Mouse (Mus musculus) layer of hippocampus, postnatal 36 days (tissue): Measurements from ENCODE around the gene Atp6v1e2. TPM values are rescaled to one million over a fixed set of nuclear protein-coding genes. Genes with fewer than 3 reads are reported as not detected.

ENCODE experiments used
- DNase-seq, 2 experiments: peaks; one replicate each; pipeline ENCODE4 v3.0.0; 2022
- total RNA-seq, 2 experiments: library from RNA; stranded (reverse); gene quantifications; 2 replicates each; pipeline ENCODE4 v1.2.3; 2021

Gene Atp6v1e2
- total RNA-seq, 2 experiments from 2014 or later = not detected

DNA sequence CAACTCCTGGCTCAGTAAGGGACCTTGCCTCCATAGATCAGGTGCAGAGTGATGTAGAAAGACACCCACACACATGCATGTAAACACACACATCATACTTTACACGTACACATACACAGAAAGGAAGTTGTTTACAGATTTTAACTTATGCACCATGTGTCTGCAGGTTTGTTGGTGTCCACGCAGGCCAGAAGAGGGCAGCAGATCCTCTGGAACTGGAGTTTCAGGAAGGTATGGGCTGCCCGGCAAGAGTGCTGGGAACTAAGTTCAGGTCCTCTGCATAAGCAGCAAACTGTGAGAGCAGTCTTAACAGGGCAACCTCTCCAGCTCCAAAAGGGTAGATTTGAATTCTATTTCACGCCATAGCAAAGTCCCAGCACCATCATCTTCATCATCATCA, 32.2 kb downstream of the Atp6v1e2 start:
- DNase-seq = no peak

DNA sequence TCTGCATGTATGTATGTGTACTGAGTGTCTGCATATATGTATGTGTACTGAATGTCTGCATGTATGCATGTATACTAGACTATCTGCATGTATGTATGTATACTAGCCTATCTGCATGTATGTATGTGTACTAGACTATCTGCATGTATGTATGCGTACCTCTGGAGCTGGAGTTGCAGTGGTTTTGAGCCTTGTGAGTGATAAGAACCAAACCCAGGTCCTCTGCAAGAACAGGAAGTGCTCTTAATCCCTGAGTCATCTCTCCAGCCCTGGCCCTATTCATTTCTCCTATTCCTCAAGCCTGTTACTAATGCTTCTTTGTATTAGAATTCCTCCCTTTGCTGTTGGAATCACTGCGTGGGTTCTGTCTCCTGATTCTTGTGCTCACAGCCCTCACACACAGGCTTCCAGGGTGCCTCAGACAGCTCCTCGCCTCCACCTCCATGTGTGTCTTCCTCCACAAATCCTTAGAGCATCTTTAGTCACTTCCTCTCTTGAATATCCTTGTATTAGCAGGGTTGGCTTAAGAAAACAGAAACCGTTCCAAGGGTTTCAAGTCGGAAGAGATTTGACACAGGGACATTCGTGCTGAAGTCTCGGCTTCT, 34.6 kb downstream of the Atp6v1e2 start:
- no peak for DNase-seq

DNA sequence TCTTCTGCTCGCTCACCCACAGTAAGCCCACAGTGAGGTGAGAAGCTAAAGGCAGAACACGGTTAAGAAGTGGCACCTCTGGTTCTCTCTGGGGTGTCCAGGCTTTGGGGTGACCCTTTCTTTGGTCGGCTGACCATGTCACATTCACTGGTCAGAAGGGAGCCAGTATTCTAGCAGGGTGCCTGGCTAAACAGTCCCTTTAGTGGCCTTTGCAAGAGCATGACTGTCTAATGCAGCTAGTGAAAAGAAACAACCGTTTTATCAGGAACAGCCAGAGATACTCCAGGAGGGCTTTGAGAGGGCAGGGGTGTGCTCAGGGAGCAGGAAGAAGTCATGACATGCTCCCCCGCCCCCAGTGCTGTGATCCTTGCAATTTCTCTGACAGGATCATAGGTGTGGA, 36.4 kb downstream of the Atp6v1e2 start:
- no peak for DNase-seq

DNA sequence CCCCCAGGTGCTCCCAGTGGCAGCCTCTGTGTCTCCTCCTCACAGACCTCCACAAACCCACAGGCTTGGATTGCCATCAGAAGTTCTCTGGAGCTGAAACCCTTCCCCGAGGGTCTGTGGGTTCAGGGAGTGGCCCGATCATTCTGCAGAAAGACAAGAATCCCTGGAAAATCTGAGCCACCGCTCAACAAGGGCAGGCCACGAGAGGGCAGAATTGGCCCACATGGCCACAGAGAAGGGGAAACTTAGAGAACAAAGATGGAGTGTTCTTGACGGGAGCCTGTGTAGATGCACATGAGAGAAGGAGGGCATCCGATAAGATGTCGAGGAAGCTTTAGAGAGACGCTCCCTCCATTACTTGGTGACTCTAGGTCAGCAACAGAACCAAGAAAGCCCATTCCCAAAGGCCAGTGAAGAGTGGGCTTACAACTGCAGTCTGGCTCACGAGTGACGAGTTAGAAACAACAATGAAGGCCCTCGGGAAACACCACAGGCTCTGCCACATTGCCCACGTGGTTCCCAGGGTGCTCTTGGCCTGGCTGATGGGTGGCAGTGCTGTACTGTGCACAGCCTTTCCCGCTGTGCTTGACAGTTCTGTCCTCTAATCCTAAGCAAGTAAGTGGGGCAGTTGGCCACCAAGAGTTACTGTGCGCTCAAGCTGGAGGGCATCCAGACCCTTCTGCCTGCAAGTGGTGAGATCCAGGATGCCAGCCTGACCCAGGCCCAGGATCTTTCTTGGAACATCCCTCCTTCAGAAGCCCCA, 37.8 kb downstream of the Atp6v1e2 start:
- peak; percentile 34 to 47 for DNase-seq

DNA sequence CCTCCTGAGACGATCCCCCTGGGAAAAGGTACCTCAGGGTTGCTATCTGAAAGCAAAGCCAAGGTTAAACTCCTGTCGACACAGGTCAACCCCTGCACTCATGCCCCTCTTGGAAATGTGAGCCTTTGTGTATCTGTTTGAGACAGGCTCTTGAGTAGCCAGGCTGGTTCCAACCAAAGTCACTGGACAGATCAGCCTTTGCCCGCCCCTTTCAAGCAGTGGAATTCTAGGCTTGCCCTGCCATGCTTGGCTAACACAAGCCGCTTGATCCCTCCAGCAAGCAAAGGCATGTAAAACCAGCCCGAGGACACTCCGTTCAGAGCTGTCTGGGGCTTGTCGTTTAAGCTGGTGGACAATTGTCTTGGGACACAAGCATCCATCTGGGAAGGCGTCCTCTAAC, 39.4 kb downstream of the Atp6v1e2 start:
- no peak for DNase-seq

DNA sequence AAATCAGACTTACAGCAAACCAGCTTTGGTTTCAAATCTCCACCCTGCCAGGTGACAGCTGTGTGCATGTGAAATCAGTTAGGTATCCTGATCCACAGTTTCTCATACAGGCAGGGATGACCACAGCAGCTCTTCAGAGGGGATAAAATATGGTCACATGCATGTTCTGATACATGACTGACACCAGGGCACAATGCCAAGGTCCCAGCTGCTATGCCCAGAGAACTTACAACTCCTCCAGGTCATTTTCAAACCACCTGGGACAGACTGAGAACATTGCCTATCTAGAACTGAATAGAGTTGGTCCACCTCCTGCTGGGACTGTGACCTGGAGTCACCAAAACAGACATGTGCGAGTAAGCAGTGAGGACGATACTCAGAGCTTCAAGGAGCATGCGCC, 40.6 kb downstream of the Atp6v1e2 start:
- no peak for DNase-seq

DNA sequence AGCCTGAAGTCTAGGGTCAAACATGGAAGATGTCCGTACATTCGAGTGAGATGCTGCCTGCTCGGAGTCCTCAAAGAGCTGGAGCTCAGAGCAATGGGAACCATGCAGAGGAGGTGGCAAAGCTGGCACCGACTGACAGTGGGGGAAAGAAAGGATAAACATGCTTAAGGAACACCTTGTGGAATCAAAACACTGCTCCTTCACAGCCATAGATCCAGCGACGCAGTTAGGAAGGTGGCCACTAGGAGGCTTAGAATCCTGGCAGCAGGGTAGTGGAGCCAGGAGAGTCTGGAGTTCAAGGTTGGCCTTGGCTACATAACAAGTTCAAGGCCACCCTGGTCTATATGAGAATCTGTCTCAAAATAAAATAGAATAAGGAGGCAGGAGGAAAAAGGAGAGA, 41.1 kb downstream of the Atp6v1e2 start:
- no peak for DNase-seq

DNA sequence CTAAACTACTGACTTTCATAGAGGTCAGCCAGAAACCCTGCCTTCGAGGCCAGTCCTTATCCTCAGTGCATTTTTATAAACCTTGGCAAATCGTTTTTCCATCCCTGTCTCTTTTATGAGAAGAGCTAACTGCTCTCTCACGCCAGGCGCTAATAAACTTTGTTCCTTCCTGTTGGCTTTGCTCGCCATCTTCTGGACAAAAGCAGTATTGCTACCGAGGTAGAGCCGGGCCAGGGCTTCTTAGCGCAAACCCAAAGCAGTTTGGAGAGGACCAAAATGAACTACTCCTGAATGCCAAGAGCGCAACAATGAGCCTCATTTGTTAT, 41.6 kb downstream of the Atp6v1e2 start:
- DNase-seq = peak; percentile 71 to 80

DNA sequence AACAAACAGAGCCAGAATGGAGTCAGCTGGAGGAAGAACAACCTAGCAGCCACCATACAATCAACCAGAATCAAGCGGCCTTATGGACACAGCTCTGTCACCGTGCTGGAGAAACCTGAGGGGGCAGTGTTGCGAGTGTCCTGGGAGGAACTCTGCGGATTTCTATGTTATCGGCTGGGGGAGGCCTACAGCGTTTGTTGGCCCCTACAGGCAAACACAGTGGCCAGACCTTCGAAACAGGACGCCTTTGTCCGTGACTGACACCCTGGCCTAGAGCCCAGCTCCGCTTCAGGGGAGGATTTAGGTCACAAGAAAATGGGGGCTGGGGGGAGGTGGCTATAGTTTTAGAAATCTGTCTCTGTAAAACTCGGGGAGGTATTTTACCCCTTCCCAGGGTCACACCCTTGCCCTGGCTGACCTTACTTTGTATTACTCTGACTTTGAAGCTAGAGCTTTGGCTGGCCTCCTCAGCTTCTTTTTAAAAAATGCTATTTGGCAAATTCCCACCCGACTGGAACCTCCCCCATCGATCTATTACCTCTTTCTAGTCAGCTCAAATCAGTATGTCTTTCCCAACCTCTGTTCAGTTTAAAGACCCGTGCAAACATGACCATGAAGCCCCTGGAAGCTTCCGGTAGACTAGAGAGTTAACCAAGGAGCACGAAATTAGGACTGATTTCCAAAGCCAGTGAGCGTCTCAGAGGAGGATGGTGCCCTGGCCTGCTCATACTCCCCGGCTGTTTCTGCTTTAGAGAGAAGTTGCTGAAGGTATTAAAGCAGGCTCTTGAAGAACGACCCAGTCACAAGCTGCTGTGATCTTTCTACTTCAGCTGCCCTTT, 42.2 kb downstream of the Atp6v1e2 start:
- peak; percentile 47 to 56 for DNase-seq

DNA sequence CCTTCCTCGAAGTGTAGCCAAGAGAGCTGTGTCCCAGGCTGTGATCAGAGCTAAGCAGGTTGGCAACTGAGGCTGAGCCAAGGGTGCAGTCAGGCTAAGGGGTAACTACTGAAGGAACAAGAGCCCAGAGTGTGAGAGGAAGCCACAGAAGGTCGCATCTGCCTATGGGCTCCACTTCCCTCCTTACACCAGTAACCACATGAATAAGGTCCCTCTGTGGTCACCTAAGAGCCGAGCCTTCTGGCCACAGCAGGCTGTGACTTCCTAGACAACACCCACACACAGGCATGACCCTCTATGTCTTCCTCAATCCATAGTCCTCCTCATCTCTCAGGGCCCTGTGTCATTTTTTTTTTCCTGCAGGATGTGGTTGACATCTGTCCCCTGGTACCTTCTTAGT, 43.5 kb downstream of the Atp6v1e2 start:
- DNase-seq = no peak

DNA sequence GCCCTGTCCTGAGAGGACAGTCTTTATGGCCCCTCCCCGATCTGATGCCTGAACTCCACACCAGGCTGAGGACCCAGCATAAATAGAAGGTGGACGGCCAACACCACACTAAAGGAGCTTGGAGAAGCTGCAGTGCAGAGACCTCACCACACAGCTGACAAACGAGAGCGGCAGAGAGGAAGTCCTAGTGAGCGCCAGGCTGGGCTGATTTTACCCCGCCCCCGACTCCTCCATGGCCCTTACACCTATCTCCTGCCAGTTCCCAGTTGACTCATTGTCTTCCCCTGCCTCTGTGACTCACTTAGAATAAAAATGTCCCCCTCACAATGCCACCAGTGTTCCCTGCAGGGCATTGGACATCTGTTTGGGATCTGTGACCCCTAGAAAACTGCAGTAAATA, 44.1 kb downstream of the Atp6v1e2 start:
- DNase-seq = no peak

DNA sequence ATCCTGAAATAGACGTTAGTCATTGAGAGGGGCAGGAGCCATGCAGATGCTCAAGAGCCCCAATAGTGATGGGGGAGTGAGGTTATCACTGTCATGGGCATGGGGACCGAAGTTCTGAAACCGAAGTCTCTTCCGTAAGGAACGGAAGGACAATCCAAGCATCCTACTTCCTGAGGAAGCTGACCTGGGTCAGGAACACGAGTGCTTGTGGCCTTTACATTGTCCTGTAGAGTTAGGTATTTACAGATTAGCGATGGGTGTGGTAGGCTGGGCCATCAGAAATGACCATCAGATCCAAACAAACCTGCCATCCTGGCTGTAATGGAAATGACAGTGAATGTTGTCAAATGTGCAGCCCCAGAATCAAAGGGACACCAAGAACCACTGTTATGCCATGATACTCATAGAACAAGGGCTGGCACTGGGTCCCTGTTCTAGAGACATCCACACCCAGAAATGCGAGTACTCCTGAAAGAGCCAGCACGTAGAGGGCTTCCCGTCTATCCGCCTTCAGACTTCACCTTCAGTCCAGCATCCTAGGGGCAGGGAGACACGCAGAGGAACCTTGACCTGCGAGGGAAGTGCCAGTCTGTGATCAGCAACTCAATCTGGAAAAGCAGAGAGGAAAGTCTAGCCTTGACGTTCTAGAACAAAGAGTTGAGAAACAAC, 45.2 kb downstream of the Atp6v1e2 start:
- DNase-seq = no peak

DNA sequence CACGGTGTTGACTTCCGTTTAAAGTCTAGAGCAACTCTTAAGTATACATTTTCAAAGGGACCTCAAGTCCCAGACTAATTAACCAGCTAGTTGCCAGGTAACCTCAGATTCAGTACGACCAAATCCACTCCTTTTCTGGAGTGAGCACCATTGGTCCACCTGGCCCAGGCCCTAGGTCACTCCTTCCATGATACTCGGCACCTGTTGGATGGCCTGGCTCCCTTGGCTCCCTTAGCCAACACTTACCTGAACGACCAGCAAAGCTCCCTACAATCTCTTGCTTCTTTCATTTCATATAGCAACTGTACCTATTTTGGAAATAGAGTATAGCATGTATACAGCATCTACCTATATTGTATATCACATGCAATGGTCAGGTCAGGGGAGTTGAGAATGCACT, 47.1 kb downstream of the Atp6v1e2 start:
- no peak for DNase-seq

DNA sequence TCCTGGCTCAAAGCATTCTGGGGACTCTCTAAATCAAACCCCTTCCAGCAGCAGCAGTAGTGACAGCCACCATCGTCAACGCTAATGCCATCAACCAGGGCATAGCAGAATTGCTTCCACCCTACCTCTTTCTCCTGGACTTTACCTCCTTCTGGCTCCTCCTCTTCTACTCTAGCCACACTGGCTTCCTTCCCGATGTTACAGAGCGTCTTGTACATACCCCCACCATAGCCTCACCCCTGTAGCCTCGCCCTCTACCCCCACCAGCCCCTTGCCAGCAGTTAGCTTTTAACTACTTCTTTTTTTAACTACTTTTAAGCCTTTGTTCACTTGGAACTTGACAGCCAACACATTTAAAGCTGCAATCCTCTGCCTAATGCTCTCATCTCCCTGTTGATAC, 47.9 kb downstream of the Atp6v1e2 start:
- no peak for DNase-seq

DNA sequence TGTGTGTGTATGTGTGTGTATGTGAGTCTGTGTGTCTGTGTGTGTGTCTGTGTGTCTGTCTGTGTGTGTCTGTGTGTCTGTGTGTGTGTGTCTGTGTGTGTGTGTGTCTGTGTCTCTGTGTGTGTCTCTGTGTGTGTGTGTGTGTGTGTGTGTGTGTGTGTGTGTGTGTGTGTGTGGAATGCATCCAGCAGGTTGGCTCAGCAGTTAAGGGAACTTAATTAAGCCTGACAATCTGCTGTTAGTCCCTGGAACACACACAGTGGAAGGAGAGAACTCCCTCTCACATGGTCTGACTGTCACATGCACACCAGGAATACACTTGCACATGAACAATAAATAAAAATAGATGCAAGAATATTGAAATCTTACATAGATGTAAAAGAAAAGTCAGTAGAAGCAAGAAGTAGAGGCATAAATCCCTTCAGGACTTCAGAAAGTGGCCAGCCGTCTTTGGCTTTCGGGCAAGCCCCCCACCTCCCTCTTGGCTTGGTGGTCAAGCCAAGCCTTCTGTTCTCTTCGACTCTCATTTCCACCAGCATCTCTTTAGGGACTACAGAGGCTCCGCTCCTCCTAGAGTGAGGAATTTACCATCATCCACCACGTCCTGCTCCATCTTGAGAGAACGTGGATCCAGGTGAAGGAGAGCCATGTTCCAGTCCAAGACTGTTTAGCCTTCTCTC, 50.1 kb downstream of the Atp6v1e2 start:
- DNase-seq = no peak

DNA sequence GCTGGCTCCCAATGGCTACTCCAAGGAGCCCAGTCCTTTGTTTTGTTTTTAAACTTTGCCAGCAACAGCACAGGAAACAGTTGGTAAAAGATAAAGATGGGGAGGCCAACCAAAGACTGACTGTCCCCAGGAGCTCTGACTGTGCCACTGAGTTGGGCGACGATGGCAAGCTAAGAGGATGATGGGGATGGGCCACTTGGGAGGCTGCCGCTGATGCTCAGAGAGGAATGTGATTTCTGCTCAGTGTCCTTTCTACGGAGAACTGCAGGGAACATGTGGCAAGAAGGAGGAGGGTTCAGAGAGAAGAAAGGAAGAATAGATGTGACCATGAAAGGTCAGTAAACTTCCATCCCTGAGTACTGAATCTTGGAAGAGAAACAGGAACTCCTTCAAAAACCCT, 52.5 kb downstream of the Atp6v1e2 start:
- DNase-seq = no peak

Other genes starting within 250 kb of the Atp6v1e2 start
- 10 to 100 TPM; 90.7 to 91.1 TPM for gene Epas1, start 194.2 kb downstream of the Atp6v1e2 start, total RNA-seq
- gene Tmem247, start 30.5 kb downstream of the Atp6v1e2 start, total RNA-seq = not detected
- 10 to 100 TPM; 33.6 to 36.8 TPM for gene Rhoq, start 15.2 kb upstream of the Atp6v1e2 start, total RNA-seq
- 10 to 100 TPM; 18.2 to 19.9 TPM for gene Pigf, start 77.5 kb upstream of the Atp6v1e2 start, total RNA-seq
- gene Cript, start 77.7 kb upstream of the Atp6v1e2 start, total RNA-seq = 10 to 100 TPM; 57.3 to 62.1 TPM
- gene Socs5, start 159.8 kb upstream of the Atp6v1e2 start, total RNA-seq = 100 to 1,000 TPM; 102 to 112 TPM